Mouse (Mus musculus) MN1 (cell line): ENCODE measurements around the gene Gldc.

Experiments used
- DNase-seq: peaks from one replicate; pipeline ENCODE4 v3.0.0-alpha.2; 2016; ENCODE audit warnings: low spot score

Gldc gene

DNA sequence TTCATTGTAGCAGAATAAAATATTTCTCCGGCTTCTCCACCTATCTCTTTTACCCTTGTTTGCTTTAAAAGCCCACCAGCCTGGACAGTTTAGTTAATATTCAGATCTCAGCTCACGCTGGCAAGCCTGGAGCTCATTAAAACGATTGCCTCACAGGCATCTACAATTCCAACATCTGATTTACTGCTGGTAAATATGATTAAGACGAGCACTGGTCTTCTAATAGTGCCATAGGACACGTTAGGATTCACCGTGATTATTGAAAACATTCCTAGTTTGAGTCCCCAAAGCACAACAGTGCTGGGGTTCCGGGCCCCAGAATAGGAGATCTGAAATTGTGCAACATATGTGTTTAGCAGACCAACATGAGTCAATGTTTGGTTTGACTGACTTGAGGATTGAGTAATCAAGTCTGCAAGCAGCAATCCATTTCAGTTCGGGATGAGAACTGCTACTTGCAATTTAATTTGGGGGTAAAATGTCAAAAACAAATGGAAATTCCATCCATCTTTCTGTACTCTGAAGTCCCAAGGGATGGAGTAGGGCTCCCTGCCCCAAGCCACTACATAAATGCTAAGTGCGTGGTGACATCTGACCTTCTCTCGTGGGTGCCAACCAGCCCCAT, 67.9 kb downstream of the Gldc start:
- peak; percentile 58 for DNase-seq

DNA sequence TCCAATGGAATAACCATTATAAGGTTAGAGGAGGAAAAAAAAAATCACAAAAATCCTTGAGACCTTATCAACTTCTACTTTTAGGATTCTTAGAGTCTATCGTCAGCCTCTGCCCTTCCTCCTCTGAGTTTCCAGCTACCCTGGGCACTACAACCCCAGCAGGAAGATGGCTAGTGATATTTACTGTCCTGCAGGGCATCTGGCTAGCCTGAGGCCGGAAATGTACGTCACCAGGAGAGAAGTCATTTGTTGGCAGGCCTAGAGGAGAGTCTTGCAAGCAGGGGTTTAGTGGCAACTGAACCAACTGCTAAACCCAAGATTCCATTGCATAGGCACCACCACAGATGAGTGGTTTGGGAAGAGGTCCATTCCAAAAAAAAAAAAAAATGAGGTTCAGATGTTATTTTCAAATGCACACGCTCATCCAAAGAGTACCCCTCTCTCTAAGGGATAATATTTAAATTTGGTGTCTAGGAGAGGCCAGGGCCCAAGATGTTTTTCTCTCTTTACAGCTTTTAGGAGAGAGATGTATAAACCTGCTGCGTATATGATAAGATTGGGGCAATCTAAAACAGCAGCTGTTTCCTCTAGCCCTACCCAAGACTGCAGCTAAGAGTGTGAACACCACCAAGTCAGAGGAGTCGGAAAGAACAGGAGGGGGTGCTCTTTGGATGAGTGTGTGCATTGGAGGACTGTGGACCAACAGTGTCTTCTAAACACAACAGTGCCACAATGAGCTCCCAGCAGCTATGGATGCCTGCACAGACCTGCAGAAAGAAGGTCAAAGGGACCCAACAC, 70.0 kb downstream of the Gldc start:
- no peak for DNase-seq

- no peak for DNase-seq
Measured at GRCm38 (mm10) chr19:30102620-30103019, 72.6 kb downstream of the Gldc start.

DNA sequence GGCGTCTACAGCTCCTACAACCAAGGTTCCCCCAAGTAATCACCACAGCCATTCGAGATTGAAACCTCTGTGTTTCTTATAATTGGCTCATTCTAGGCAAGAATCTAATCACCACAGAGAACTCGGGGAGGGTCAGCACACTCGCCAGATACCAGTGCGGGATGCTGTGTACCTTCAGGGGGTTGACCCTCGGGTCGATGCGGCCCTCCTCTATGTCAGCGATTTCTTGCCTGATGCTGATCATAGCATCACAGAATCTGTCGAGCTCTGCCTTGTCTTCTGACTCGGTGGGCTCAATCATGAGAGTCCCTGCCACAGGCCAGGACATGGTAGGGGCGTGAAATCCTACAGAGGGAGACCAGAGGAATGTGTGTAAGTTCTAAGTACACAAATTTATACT, 74.7 kb downstream of the Gldc start:
- no peak for DNase-seq

GRCm38 (mm10) chr19:30097039-30097438, 78.2 kb downstream of the Gldc start:
- DNase-seq: no peak

DNA sequence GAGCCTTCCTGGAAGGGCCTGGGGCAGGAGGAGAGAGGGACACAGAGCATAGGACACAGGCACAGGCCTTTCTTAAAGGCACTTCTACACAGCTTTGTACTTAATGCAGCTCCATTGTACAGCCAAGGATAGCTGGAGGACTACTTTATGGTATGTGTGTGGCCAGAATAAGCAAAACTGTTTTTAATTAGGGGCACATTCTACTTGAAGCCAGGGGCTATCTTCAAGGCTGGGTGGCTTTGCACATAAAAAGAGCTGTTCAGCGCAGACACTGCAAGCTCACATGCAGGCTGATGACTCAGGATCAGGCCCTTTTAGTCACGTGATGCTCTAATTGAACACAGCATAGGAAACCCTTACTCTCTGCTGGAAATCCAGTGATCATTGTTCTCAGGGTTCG, 79.0 kb downstream of the Gldc start:
- peak; percentile 85 for DNase-seq

DNA sequence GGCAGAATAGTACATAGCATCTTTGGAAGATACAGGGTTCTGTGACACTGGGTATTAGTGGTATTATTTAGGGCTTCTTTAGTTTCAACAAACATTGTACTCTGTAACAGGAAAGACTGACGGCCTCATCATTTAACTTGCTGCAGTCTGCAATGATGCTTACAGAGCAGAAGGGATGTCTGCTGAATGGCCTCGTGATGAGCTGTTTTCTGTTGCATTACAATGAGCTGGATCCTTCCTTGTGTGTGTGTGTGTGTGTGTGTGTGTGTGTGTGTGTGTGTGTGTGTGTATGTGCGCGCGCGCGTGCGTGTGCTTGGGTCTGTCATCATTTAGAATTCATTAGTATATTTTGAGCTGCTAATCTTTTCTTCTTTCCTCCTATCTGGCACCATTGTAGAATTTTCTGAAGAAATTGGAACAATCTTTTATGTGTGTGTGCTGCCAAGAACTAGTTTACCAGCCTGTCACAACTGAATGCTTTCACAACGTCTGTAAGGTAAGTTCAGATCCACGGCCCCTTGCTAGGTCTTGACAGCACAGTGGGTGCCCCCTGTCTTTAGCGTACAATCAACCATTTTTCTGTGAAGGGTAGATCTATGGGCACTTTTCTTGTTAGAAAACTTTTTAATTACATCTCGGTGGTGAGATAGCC, 83.5 kb downstream of the Gldc start:
- no peak for DNase-seq

GRCm38 (mm10) chr19:30090163-30090562, 85.1 kb downstream of the Gldc start:
- DNase-seq: no peak

DNA sequence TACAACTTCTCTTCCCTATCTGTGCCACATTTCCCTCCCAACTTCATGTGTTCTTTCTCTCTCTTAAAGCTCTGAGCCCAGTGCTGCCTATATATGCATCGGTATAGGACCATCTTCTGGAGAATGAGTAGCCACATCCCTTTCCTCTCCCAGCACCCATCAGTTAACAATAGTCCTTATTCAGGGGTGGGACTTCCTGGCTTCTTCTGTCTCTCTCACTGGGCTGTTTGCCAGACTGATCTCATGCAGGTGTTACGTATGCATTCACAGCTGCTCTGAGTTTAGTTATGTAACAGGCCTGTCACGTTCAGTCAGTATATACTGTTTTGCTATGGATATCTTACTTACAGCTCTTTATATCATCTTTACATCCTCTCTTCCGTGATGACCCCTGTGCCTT, 109.4 kb downstream of the Gldc start:
- DNase-seq: peak; percentile 17

GRCm38 (mm10) chr19:30054218-30054617, 121.0 kb downstream of the Gldc start:
- no peak for DNase-seq

GRCm38 (mm10) chr19:30051479-30051878, 123.8 kb downstream of the Gldc start:
- no peak for DNase-seq

- no peak for DNase-seq
Measured at GRCm38 (mm10) chr19:30050584-30050983, 124.6 kb downstream of the Gldc start.
